Mouse (Mus musculus) E14TG2a.4 (cell line): ENCODE measurements at regions not wholly inside any gene's neighbourhood (a gene's known extent, or its start where the extent isn't known, plus 50 kb on each side); places are given as distances from the start of the nearest gene placed in this dataset.

Experiments used
- CTCF ChIP-seq: conservative IDR thresholded peaks from 2 replicates; pipeline ENCODE4 v1.5.1; 2014; ENCODE audit warnings: low read length
- NANOG ChIP-seq: IDR thresholded peaks from 2 replicates; pipeline ENCODE4 v1.6.1; 2014; ENCODE audit warnings: borderline replicate concordance, low read length, mixed read lengths
- POU5F1 ChIP-seq: IDR thresholded peaks from 2 replicates; pipeline ENCODE4 v1.6.1; 2014; ENCODE audit warnings: low read length, borderline replicate concordance

- TF ChIP-seq CTCF (peak; percentile 36), POU5F1 (no peak), NANOG (no peak)
Measured at GRCm38 (mm10) chr2:160170975-160171515, 162.9 kb downstream of the Gm826 start.
